18 mouse cellular contexts compared by ENCODE assay signal in genomic region chr1:153286216-153286615, GRCm38 (mm10). TPM values are rescaled to one million over a fixed set of nuclear protein-coding genes. Genes with fewer than 3 reads are reported as not detected.
A peak's percentile ranks its signal among the peaks of the same experiment; 100 is the strongest.
DNase-seq lines count a peak whose midpoint lies in the region; ATAC-seq and TF ChIP-seq lines count a peak whose summit lies in the region.
"Had no signal": no experiment of that assay in that cellular context is flagged by ENCODE, and none has a peak within 500 bp of the region (broad histone marks: within the 10 kb centered on the region; RNA-seq: fewer than 3 reads in every experiment).

No protein-coding gene starts in this region.

- DNase-seq in heart, adult 11 months, result no peak
- no peak for DNase-seq in lung, embryonic 14.5 days
- no peak for DNase-seq in lung, postnatal 4 days
- no peak for DNase-seq in Muller cell, postnatal 12 days (ENCODE audit: inconsistent ontology term)
- DNase-seq: adrenal gland, adult 2 months; cerebellum, adult 11 months; cerebellum, postnatal 14 days; embryo, embryonic 11 days; gastrocnemius, postnatal 14 days; kidney, adult 9 months; kidney, postnatal 36 days; layer of hippocampus, adult 9-11 months; midbrain, embryonic 14.5 days had no signal

- no peaks in the 10 kb centered on the region for H3K9me3 ChIP-seq in heart, embryonic 12.5 days (replicated peaks)
- no peaks in the 10 kb centered on the region for H3K9me3 ChIP-seq in lung, embryonic 14.5 days (ENCODE audit: low read depth, low read length)
- H3K9me3 ChIP-seq in embryonic facial prominence, embryonic 13.5 days, result no peaks in the 10 kb centered on the region
- H3K9me3 ChIP-seq in stomach, embryonic 16.5 days (replicated peaks; ENCODE audit: control insufficient read depth, low read length), result no peaks in the 10 kb centered on the region
- H3K9me3 ChIP-seq: liver, embryonic 15.5 days had no signal

- no peak overlapping the region for H3K4me2 ChIP-seq in heart, embryonic 12.5 days
- H3K4me2 ChIP-seq in lung, embryonic 14.5 days, result peak overlapping the region; percentile 12; the same call in 1 of the 2 replicates
- peak overlapping the region; percentile 21; the same call in 1 of the 2 replicates for H3K4me2 ChIP-seq in embryonic facial prominence, embryonic 13.5 days
- H3K4me2 ChIP-seq in stomach, embryonic 16.5 days (ENCODE audit: low read depth, low read length), result peak overlapping the region; percentile 39
- H3K4me2 ChIP-seq: liver, embryonic 15.5 days had no signal

- H3K9ac ChIP-seq in heart, embryonic 12.5 days, result no peak overlapping the region
- H3K9ac ChIP-seq in lung, embryonic 14.5 days, result no peak overlapping the region
- H3K9ac ChIP-seq in embryonic facial prominence, embryonic 13.5 days, result no peak overlapping the region
- H3K9ac ChIP-seq in stomach, embryonic 16.5 days (ENCODE audit: low read length), result no peak overlapping the region
- H3K9ac ChIP-seq: liver, embryonic 15.5 days had no signal

- H3K27me3 ChIP-seq in heart, embryonic 12.5 days (replicated peaks), result no peaks in the 10 kb centered on the region
- H3K27me3 ChIP-seq in lung, embryonic 14.5 days (ENCODE audit: insufficient read depth, low read length), result no peaks in the 10 kb centered on the region
- H3K27me3 ChIP-seq in embryonic facial prominence, embryonic 13.5 days, result no peaks in the 10 kb centered on the region
- H3K27me3 ChIP-seq in stomach, embryonic 16.5 days (ENCODE audit: control insufficient read depth, insufficient read depth, low read length), result no peaks in the 10 kb centered on the region
- H3K27me3 ChIP-seq: liver, embryonic 15.5 days had no signal

- peaks cover 4% of the 10 kb centered on the region; the same call in 1 of the 2 replicates for H3K36me3 ChIP-seq in heart, embryonic 12.5 days
- H3K36me3 ChIP-seq in lung, embryonic 14.5 days (ENCODE audit: insufficient read depth), result no peaks in the 10 kb centered on the region
- H3K36me3 ChIP-seq in embryonic facial prominence, embryonic 13.5 days, result no peaks in the 10 kb centered on the region
- H3K36me3 ChIP-seq in stomach, embryonic 16.5 days (ENCODE audit: control insufficient read depth, insufficient read depth, low read length), result no peaks in the 10 kb centered on the region
- H3K36me3 ChIP-seq: liver, embryonic 15.5 days had no signal

- WGBS in heart, embryonic 12.5 days, result 77% methylated on average over 9 of the region's 9 CpGs
- 71% methylated on average over 9 of the region's 9 CpGs for WGBS in lung, embryonic 14.5 days
- WGBS in embryonic facial prominence, embryonic 13.5 days, result 76% methylated on average over 9 of the region's 9 CpGs
- 75% methylated on average over 9 of the region's 9 CpGs for WGBS in stomach, embryonic 16.5 days

- no peak for TF ChIP-seq CTCF in lung, embryonic 14.5 days (IDR thresholded peaks at IDR 0.05; ENCODE audit: low read depth)

- peak overlapping the region; percentile 17 for H3K27ac ChIP-seq in heart, embryonic 12.5 days (ENCODE audit: poor library complexity, severe bottlenecking)
- H3K27ac ChIP-seq in lung, embryonic 14.5 days (ENCODE audit: low read depth), result no peak overlapping the region
- H3K27ac ChIP-seq in embryonic facial prominence, embryonic 13.5 days, result no peak overlapping the region; the same call in 1 of the 2 replicates
- peak overlapping the region; percentile 73 for H3K27ac ChIP-seq in stomach, embryonic 16.5 days (ENCODE audit: low read length)
- H3K27ac ChIP-seq: liver, embryonic 15.5 days had no signal

- H3K4me1 ChIP-seq in heart, embryonic 12.5 days (replicated peaks), result peaks cover 62% of the 10 kb centered on the region
- peaks cover 4% of the 10 kb centered on the region; the same call in 1 of the 2 replicates for H3K4me1 ChIP-seq in lung, embryonic 14.5 days (ENCODE audit: insufficient read depth)
- peaks cover 13% of the 10 kb centered on the region; the same call in 1 of the 2 replicates for H3K4me1 ChIP-seq in embryonic facial prominence, embryonic 13.5 days
- peaks cover 16% of the 10 kb centered on the region for H3K4me1 ChIP-seq in stomach, embryonic 16.5 days (ENCODE audit: control insufficient read depth, insufficient read depth, low read length)

- no peak for ATAC-seq in heart, embryonic 12.5 days (ENCODE audit: insufficient number of reproducible peaks, low FRiP score)
- ATAC-seq in lung, embryonic 14.5 days (ENCODE audit: insufficient read depth), result peak; percentile 56; the same call in 1 of the 2 replicates
- ATAC-seq in embryonic facial prominence, embryonic 13.5 days (ENCODE audit: insufficient number of reproducible peaks, insufficient read depth, low FRiP score, low TSS enrichment, low read depth), result peak; percentile 43; the same call in 1 of the 2 replicates
- no peak for ATAC-seq in stomach, embryonic 16.5 days (ENCODE audit: insufficient read depth, low FRiP score)

- H3K4me3 ChIP-seq in heart, embryonic 12.5 days, result no peak overlapping the region
- H3K4me3 ChIP-seq in lung, embryonic 14.5 days (ENCODE audit: low read depth, low read length), result no peak overlapping the region
- H3K4me3 ChIP-seq in embryonic facial prominence, embryonic 13.5 days, result no peak overlapping the region
- no peak overlapping the region for H3K4me3 ChIP-seq in stomach, embryonic 16.5 days (replicated peaks; ENCODE audit: low read length)
- H3K4me3 ChIP-seq: liver, embryonic 15.5 days; myocyte had no signal

RNA-seq across cellular contexts. Expression of gene Lamc1, which starts 46.4 kb away (rescaled TPM):
- 134 and 146 TPM in 2 replicates for polyA plus RNA-seq in heart, embryonic 12.5 days (2016; fragmentation: Nextera tagmentation; extraction: Ambion mirVana)
- 183 and 193 TPM in 2 replicates for polyA plus RNA-seq in lung, embryonic 14.5 days (2014; fragmentation: Nextera tagmentation; extraction: Ambion mirVana)
- polyA plus RNA-seq in embryonic facial prominence, embryonic 13.5 days (2015; fragmentation: Nextera tagmentation; extraction: Ambion mirVana), result 35.9 and 41.9 TPM in 2 replicates
- polyA plus RNA-seq in stomach, embryonic 16.5 days (2015; fragmentation: Nextera tagmentation; extraction: Ambion mirVana), result 63.4 and 68.0 TPM in 2 replicates

Comparison
In these comparisons a context has a peak if more than half of its experiments do, and no peak if none do; other contexts are left out.
1. ATAC-seq: peak in lung, embryonic 14.5 days (single experiment) and embryonic facial prominence, embryonic 13.5 days (single experiment); none in heart, embryonic 12.5 days (single experiment) and stomach, embryonic 16.5 days (single experiment).
2. H3K27ac ChIP-seq: peak in heart, embryonic 12.5 days (single experiment) and stomach, embryonic 16.5 days (single experiment); none in lung, embryonic 14.5 days (single experiment) and embryonic facial prominence, embryonic 13.5 days (single experiment).